Mouse (Mus musculus): ENCODE measurements around the gene Nphs1.

- TF ChIP-seq CTCF (IDR thresholded peaks at IDR 0.05; ENCODE audit: low read depth), result no peak
- TF ChIP-seq EP300 (IDR thresholded peaks at IDR 0.05; ENCODE audit: low read depth), result no peak
Observed at GRCm38 (mm10) chr7:30534633-30535577, 76.8 kb downstream of the Nphs1 start, which contains the start of gene Arhgap33.

All from liver, postnatal 0 days (tissue).